Mouse (Mus musculus) midbrain, embryonic 10.5 days (tissue): ENCODE results near the gene Gm28047. TPM values are rescaled to one million over a fixed set of nuclear protein-coding genes. Genes with fewer than 3 reads are reported as not detected.

ENCODE experiments used
- DNase-seq: peaks from one replicate; pipeline ENCODE4 v3.0.0-alpha.2; 2017; ENCODE audit warnings: low spot score
- H3K27ac ChIP-seq: fragments of 300-500 bp; sonication (generic); replicated peaks from 2 replicates; pipeline ENCODE4 v1.5.1; 2016; ENCODE audit warnings: mild to moderate bottlenecking
- H3K27me3 ChIP-seq: fragments of 300-500 bp; sonication (generic); 2 replicates; pipeline ENCODE4 v1.6.1; 2016; ENCODE audit warnings: low read depth, mild to moderate bottlenecking; ENCODE audit not compliant: poor library complexity, severe bottlenecking
- H3K36me3 ChIP-seq: fragments of 300-500 bp; sonication (generic); 2 replicates; pipeline ENCODE4 v1.6.1; 2016; ENCODE audit warnings: mild to moderate bottlenecking, moderate library complexity
- H3K4me1 ChIP-seq: fragments of 300-500 bp; sonication (generic); 2 replicates; pipeline ENCODE4 v1.6.1; 2016
- H3K4me3 ChIP-seq: fragments of 300-500 bp; sonication (generic); 2 replicates; pipeline ENCODE4 v1.5.1; 2016; ENCODE audit warnings: mild to moderate bottlenecking, moderate library complexity
- H3K9me3 ChIP-seq: fragments of 300-500 bp; sonication (generic); replicated peaks from 2 replicates; pipeline ENCODE4 v1.6.1; 2016; ENCODE audit warnings: mild to moderate bottlenecking
- WGBS: fragments of 180-500 bp; shearing (Covaris S2); methylation state at CpG from one replicate; pipeline ENCODE4 v1.1.7; 2016; 5-methylcytosine and 5-hydroxymethylcytosine counted together
- polyA plus RNA-seq: library from polyadenylated mRNA; unstranded; fragments of >200 nt; fragmentation: Nextera tagmentation; extraction: Ambion mirVana; gene quantifications from 2 replicates; pipeline ENCODE4 v1.2.1, GENCODE M21; 2016

Gm28047 gene
- polyA plus RNA-seq, 1 experiment from 2014 or later: not detected

GRCm38 (mm10) chr15:102516728-102517404, 108.0 kb downstream of the Gm28047 start, which contains the start of gene Map3k12:
TSS of gene Map3k12 (minus strand) at chr15:102517064.
- DNase-seq: peak; percentile 81
- Histone ChIP-seq H3K27ac (peak within 1 kb of the TSS; percentile 98), H3K4me1 (peaks cover 67% of the 10 kb centered on the region), H3K27me3 (no peaks in the 10 kb centered on the region), H3K4me3 (peak within 1 kb of the TSS; percentile 81), H3K36me3 (peaks cover 17% of the 10 kb centered on the region), H3K9me3 (no peaks in the 10 kb centered on the region)
- under 1% methylated on average over 43 of the region's 43 CpGs for WGBS

- no peak for DNase-seq
- Histone ChIP-seq H3K27ac (peak overlapping the region; percentile 98), H3K4me1 (peaks cover 73% of the 10 kb centered on the region), H3K36me3 (peaks cover 12% of the 10 kb centered on the region), H3K9me3 (no peaks in the 10 kb centered on the region), H3K4me3 (peak overlapping the region; percentile 81), H3K27me3 (no peaks in the 10 kb centered on the region)
- 0% methylated on average over 12 of the region's 12 CpGs for WGBS
Observed at GRCm38 (mm10) chr15:102516293-102516692, 108.6 kb downstream of the Gm28047 start.

- H3K27ac ChIP-seq: peak overlapping the region; percentile 98
Observed at GRCm38 (mm10) chr15:102515791-102516190, 109.1 kb downstream of the Gm28047 start.

GRCm38 (mm10) chr15:102515261-102515660, 109.6 kb downstream of the Gm28047 start:
- no peak for DNase-seq
- H3K36me3 ChIP-seq: peaks cover 1% of the 10 kb centered on the region
- H3K27me3 ChIP-seq: no peaks in the 10 kb centered on the region
- peaks cover 79% of the 10 kb centered on the region for H3K4me1 ChIP-seq
- 0 out of 2 replicates have a peak overlapping the region, but pooled peaks have one; percentile 98 for H3K27ac ChIP-seq
- H3K9me3 ChIP-seq: no peaks in the 10 kb centered on the region
- peak overlapping the region; percentile 81; the same call in 1 of the 2 replicates for H3K4me3 ChIP-seq
- WGBS: 88% methylated on average over 2 of the region's 2 CpGs

More at GRCm38 (mm10) chr15:102515791-102516190, 109.1 kb downstream of the Gm28047 start:
- Histone ChIP-seq H3K4me3 (peak overlapping the region; percentile 81), H3K27me3 (no peaks in the 10 kb centered on the region), H3K36me3 (peaks cover 6% of the 10 kb centered on the region), H3K9me3 (no peaks in the 10 kb centered on the region), H3K4me1 (peaks cover 78% of the 10 kb centered on the region)
- DNase-seq: no peak
- WGBS: 49% methylated on average over 4 of the region's 4 CpGs

GRCm38 (mm10) chr15:102513004-102513403, 111.9 kb downstream of the Gm28047 start:
- no peaks in the 10 kb centered on the region for H3K9me3 ChIP-seq
- 0 out of 2 replicates have a peak, but pooled peaks cover 5% of the 10 kb centered on the region for H3K36me3 ChIP-seq
- 84% methylated on average over 3 of the region's 3 CpGs for WGBS
- H3K27ac ChIP-seq: peak overlapping the region; percentile 85; the same call in 1 of the 2 replicates
- H3K27me3 ChIP-seq: no peaks in the 10 kb centered on the region
- peaks cover 76% of the 10 kb centered on the region for H3K4me1 ChIP-seq
- H3K4me3 ChIP-seq: no peak overlapping the region
- DNase-seq: no peak

- no peaks in the 10 kb centered on the region for H3K9me3 ChIP-seq
- H3K27ac ChIP-seq: peak overlapping the region; percentile 85
- H3K36me3 ChIP-seq: peaks cover 9% of the 10 kb centered on the region
- peaks cover 74% of the 10 kb centered on the region for H3K4me1 ChIP-seq
- H3K4me3 ChIP-seq: peak overlapping the region; percentile 75
- no peak for DNase-seq
- no peaks in the 10 kb centered on the region for H3K27me3 ChIP-seq
Observed at GRCm38 (mm10) chr15:102512471-102512870, 112.4 kb downstream of the Gm28047 start.

- no peak for DNase-seq
- H3K27ac ChIP-seq: peak overlapping the region; percentile 85
- H3K4me1 ChIP-seq: peaks cover 70% of the 10 kb centered on the region
- H3K36me3 ChIP-seq: peaks cover 13% of the 10 kb centered on the region
- H3K9me3 ChIP-seq: no peaks in the 10 kb centered on the region
- no peaks in the 10 kb centered on the region for H3K27me3 ChIP-seq
- WGBS: 32% methylated on average over 5 of the region's 5 CpGs
- H3K4me3 ChIP-seq: peak overlapping the region; percentile 75
Observed at GRCm38 (mm10) chr15:102512010-102512409, 112.9 kb downstream of the Gm28047 start.

GRCm38 (mm10) chr15:102511285-102511833, 113.5 kb downstream of the Gm28047 start:
- Histone ChIP-seq H3K27ac (peak overlapping the region; percentile 85), H3K4me1 (peaks cover 64% of the 10 kb centered on the region), H3K4me3 (peak overlapping the region; percentile 75), H3K27me3 (no peaks in the 10 kb centered on the region), H3K9me3 (no peaks in the 10 kb centered on the region), H3K36me3 (peaks cover 15% of the 10 kb centered on the region)
- WGBS: 21% methylated on average over 6 of the region's 6 CpGs
- DNase-seq: peak; percentile 51

GRCm38 (mm10) chr15:102510590-102511284, 114.1 kb downstream of the Gm28047 start:
- Histone ChIP-seq H3K4me3 (peak overlapping the region; percentile 75), H3K27me3 (no peaks in the 10 kb centered on the region), H3K36me3 (peaks cover 20% of the 10 kb centered on the region), H3K4me1 (peaks cover 58% of the 10 kb centered on the region), H3K27ac (peak overlapping the region; percentile 85), H3K9me3 (no peaks in the 10 kb centered on the region)
- 4% methylated on average over 34 of the region's 34 CpGs for WGBS
- DNase-seq: peak; percentile 98

- H3K4me1 ChIP-seq: peaks cover 51% of the 10 kb centered on the region
- no peaks in the 10 kb centered on the region for H3K27me3 ChIP-seq
- no peaks in the 10 kb centered on the region for H3K9me3 ChIP-seq
- peak overlapping the region; percentile 75 for H3K4me3 ChIP-seq
- H3K27ac ChIP-seq: peak overlapping the region; percentile 85
- WGBS: 6% methylated on average over 9 of the region's 9 CpGs
- no peak for DNase-seq
- H3K36me3 ChIP-seq: peaks cover 25% of the 10 kb centered on the region
Observed at GRCm38 (mm10) chr15:102510110-102510509, 114.8 kb downstream of the Gm28047 start.

- Histone ChIP-seq H3K27ac (no peak overlapping the region), H3K4me1 (peaks cover 42% of the 10 kb centered on the region), H3K4me3 (no peak overlapping the region), H3K9me3 (no peaks in the 10 kb centered on the region), H3K36me3 (peaks cover 43% of the 10 kb centered on the region), H3K27me3 (no peaks in the 10 kb centered on the region)
- WGBS: 89% methylated on average over 3 of the region's 3 CpGs
- DNase-seq: no peak
Observed at GRCm38 (mm10) chr15:102508336-102508735, 116.5 kb downstream of the Gm28047 start.

- peaks cover 36% of the 10 kb centered on the region for H3K4me1 ChIP-seq
- H3K9me3 ChIP-seq: no peaks in the 10 kb centered on the region
- H3K27me3 ChIP-seq: no peaks in the 10 kb centered on the region
- H3K27ac ChIP-seq: no peak overlapping the region
- DNase-seq: no peak
- H3K4me3 ChIP-seq: no peak overlapping the region
- peaks cover 51% of the 10 kb centered on the region for H3K36me3 ChIP-seq
Observed at GRCm38 (mm10) chr15:102507561-102507960, 117.3 kb downstream of the Gm28047 start.

- Histone ChIP-seq H3K9me3 (no peaks in the 10 kb centered on the region), H3K27ac (no peak overlapping the region), H3K4me3 (no peak overlapping the region), H3K27me3 (no peaks in the 10 kb centered on the region), H3K4me1 (peaks cover 29% of the 10 kb centered on the region), H3K36me3 (peaks cover 58% of the 10 kb centered on the region)
- no peak for DNase-seq
- WGBS: 95% methylated on average over 1 of the region's 1 CpGs
Observed at GRCm38 (mm10) chr15:102506864-102507263, 118.0 kb downstream of the Gm28047 start.
